Mouse (Mus musculus) cerebellum, postnatal 36 days (tissue): Measurements from ENCODE around the gene Psma7.

ENCODE experiments used
- DNase-seq, 2 experiments: peaks; one replicate each; pipeline ENCODE4 v3.0.0; 2021 to 2022; ENCODE audit warnings: mixed read lengths in 2 of 2

Psma7 gene

GRCm38 (mm10) chr2:180042858-180043515 lies 754 bp upstream of the Psma7 start:
- peak; percentile 46 to 62 for DNase-seq

GRCm38 (mm10) chr2:180041577-180042255 lies 517 bp downstream of the Psma7 start:
- DNase-seq: no peak

- DNase-seq: no peak
Measured at GRCm38 (mm10) chr2:180040406-180040805, 1.8 kb downstream of the Psma7 start.

- DNase-seq: no peak
Measured at GRCm38 (mm10) chr2:180034753-180035152, 7.5 kb downstream of the Psma7 start.

GRCm38 (mm10) chr2:180033956-180034355 lies 8.3 kb downstream of the Psma7 start:
- DNase-seq: no peak

- no peak for DNase-seq
Measured at GRCm38 (mm10) chr2:180032925-180033324, 9.3 kb downstream of the Psma7 start.

- no peak for DNase-seq
Measured at GRCm38 (mm10) chr2:180031270-180031669, 11.0 kb downstream of the Psma7 start.

GRCm38 (mm10) chr2:180027768-180028167 lies 14.5 kb downstream of the Psma7 start:
- peak in 1 of 2 experiments; percentile 30 for DNase-seq

- no peak for DNase-seq
Measured at GRCm38 (mm10) chr2:180025861-180026200, 16.4 kb downstream of the Psma7 start.

GRCm38 (mm10) chr2:180025135-180025860 lies 16.9 kb downstream of the Psma7 start:
- DNase-seq: peak in 1 of 2 experiments; percentile 66

- DNase-seq: peak; percentile 98 to 100
Measured at GRCm38 (mm10) chr2:180024401-180025098, 17.7 kb downstream of the Psma7 start, which contains the start of gene Lsm14b. Lsm14b (plus strand) TSS chr2:180024987.

GRCm38 (mm10) chr2:180022751-180023150 lies 19.5 kb downstream of the Psma7 start:
- DNase-seq: no peak

- peak; percentile 37 to 46 for DNase-seq
Measured at GRCm38 (mm10) chr2:180020919-180021318, 21.3 kb downstream of the Psma7 start.

GRCm38 (mm10) chr2:180020091-180020661 lies 22.1 kb downstream of the Psma7 start:
- peak; percentile 54 to 69 for DNase-seq

- no peak for DNase-seq
Measured at GRCm38 (mm10) chr2:180018573-180018972, 23.7 kb downstream of the Psma7 start.

GRCm38 (mm10) chr2:180017632-180018031 lies 24.6 kb downstream of the Psma7 start:
- DNase-seq: no peak

- DNase-seq: no peak
Measured at GRCm38 (mm10) chr2:180013686-180014085, 28.5 kb downstream of the Psma7 start.

- no peak for DNase-seq
Measured at GRCm38 (mm10) chr2:180011370-180011769, 30.9 kb downstream of the Psma7 start.

GRCm38 (mm10) chr2:180010686-180011085 lies 31.5 kb downstream of the Psma7 start:
- no peak for DNase-seq

GRCm38 (mm10) chr2:180006352-180007017 lies 35.7 kb downstream of the Psma7 start:
- DNase-seq: no peak

- DNase-seq: no peak
Measured at GRCm38 (mm10) chr2:180005656-180006351, 36.4 kb downstream of the Psma7 start.
